Mouse (Mus musculus) neural tube, embryonic 15.5 days (tissue): ENCODE measurements at regions not wholly inside any gene's neighbourhood (a gene's known extent, or its start where the extent isn't known, plus 50 kb on each side); places are given as distances from the start of the nearest gene placed in this dataset.

Experiments used
- ATAC-seq: fragments of 200-750 bp; cut with Nextera tagmentation; 2 replicates; pipeline ENCODE4 v1.8.0; 2017; ENCODE audit warnings: mild to moderate bottlenecking, moderate TSS enrichment, moderate library complexity; ENCODE audit not compliant: low FRiP score
- H3K27ac ChIP-seq: fragments of 300-500 bp; sonication (generic); replicated peaks from 2 replicates; pipeline ENCODE4 v1.5.1; 2015; ENCODE audit warnings: mild to moderate bottlenecking, inconsistent platforms
- H3K27me3 ChIP-seq: fragments of 300-500 bp; sonication (generic); replicated peaks from 2 replicates; pipeline ENCODE4 v1.6.1; 2015; ENCODE audit warnings: inconsistent platforms
- H3K36me3 ChIP-seq: fragments of 300-500 bp; sonication (generic); 2 replicates; pipeline ENCODE4 v1.6.1; 2015; ENCODE audit warnings: inconsistent platforms
- H3K4me1 ChIP-seq: fragments of 300-500 bp; sonication (generic); 2 replicates; pipeline ENCODE4 v1.6.1; 2015; ENCODE audit warnings: inconsistent platforms
- H3K4me2 ChIP-seq: fragments of 300-500 bp; sonication (generic); 2 replicates; pipeline ENCODE4 v1.6.1; 2015; ENCODE audit warnings: inconsistent platforms, mild to moderate bottlenecking, moderate library complexity
- H3K4me3 ChIP-seq: fragments of 300-500 bp; sonication (generic); replicated peaks from 2 replicates; pipeline ENCODE4 v1.5.1; 2015; ENCODE audit warnings: mild to moderate bottlenecking, inconsistent platforms
- H3K9ac ChIP-seq: fragments of 300-500 bp; sonication (generic); replicated peaks from 2 replicates; pipeline ENCODE4 v1.6.1; 2015; ENCODE audit warnings: mild to moderate bottlenecking, inconsistent platforms
- H3K9me3 ChIP-seq: fragments of 300-500 bp; sonication (generic); replicated peaks from 2 replicates; pipeline ENCODE4 v1.6.1; 2016; ENCODE audit warnings: inconsistent platforms
- WGBS: fragments of 180-500 bp; shearing (Covaris S2); methylation state at CpG from one replicate; pipeline ENCODE4 v1.1.7; 2015; ENCODE audit warnings: mixed read lengths; 5-methylcytosine and 5-hydroxymethylcytosine counted together

DNA sequence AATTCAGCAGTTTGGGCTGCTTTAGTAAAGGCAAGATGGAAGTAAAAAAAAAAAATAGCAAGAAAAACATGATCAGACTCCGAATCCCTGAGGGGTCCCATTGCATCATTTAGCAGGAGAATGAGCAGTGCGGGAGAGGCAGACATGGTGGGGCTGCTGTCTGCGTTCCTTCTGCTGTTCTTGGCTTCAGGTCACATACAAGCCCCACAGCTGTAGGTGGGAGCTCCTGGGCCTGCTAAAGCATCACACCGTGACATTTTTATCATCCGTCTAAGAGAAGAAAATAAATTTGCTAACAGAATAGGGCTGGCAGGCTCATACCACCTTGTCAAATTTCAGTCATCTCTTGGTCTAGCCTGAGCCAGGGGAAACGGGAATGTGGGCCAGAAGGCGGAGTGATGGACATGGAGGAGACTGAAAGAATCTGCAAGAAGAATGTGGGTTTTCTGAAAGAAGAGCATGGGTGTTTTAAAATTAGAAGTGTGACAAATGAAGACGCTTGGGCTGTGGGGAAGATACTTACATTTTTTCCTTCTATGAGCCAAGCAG, 378.8 kb upstream of the Vrk2 start:
- Histone ChIP-seq H3K27me3 (no peaks in the 10 kb centered on the region), H3K4me2 (no peak overlapping the region), H3K4me1 (no peaks in the 10 kb centered on the region), H3K4me3 (no peak overlapping the region), H3K27ac (no peak overlapping the region), H3K9ac (no peak overlapping the region), H3K36me3 (no peaks in the 10 kb centered on the region), H3K9me3 (no peaks in the 10 kb centered on the region)
- ATAC-seq: no peak
- 70% methylated on average over 8 of the region's 8 CpGs for WGBS

DNA sequence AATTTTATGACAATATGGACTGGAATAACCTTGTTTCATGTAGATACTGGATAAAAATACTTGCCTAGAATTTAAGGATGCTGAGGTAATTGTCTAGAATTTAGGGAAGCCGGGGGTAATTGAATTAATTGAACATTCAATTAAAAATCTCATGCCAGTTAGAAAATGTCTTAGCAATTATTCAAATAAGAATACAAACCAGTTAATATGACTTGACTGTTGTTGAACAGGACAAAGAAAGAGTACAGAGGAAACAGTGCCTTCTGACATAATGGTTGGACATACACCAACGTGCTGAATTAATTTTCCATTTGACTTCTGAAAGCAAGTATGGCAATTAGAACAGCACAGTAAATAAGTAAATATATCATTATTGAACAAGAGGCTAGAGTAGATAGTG, 377.4 kb upstream of the Vrk2 start:
- ATAC-seq: no peak
- H3K4me1 ChIP-seq: no peaks in the 10 kb centered on the region
- H3K4me2 ChIP-seq: no peak overlapping the region
- H3K36me3 ChIP-seq: no peaks in the 10 kb centered on the region
- no peak overlapping the region for H3K27ac ChIP-seq
- 79% methylated on average over 2 of the region's 2 CpGs for WGBS
- H3K9ac ChIP-seq: no peak overlapping the region
- H3K4me3 ChIP-seq: no peak overlapping the region
- H3K9me3 ChIP-seq: no peaks in the 10 kb centered on the region
- H3K27me3 ChIP-seq: no peaks in the 10 kb centered on the region

DNA sequence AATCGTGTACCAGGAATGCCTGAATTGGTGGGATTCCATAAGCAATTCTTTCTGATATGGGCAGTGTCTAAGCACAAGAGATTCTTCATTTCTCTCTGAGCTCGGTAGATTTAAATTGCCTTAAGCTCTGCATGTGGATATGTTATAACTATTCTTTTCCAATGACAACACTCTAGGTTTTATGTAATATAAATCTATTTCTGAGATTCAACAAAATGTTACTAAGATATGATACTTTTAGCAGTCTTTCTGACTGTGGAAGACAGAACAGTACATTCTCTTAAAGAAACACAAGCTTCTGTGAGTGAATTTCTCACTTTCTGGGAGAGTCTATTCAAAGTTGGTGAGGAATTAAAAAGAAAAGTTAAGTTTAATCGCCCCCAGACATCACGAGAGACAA, 373.6 kb upstream of the Vrk2 start:
- H3K4me3 ChIP-seq: no peak overlapping the region
- no peaks in the 10 kb centered on the region for H3K27me3 ChIP-seq
- no peaks in the 10 kb centered on the region for H3K9me3 ChIP-seq
- 87% methylated on average over 4 of the region's 4 CpGs for WGBS
- peaks cover 2% of the 10 kb centered on the region; the same call in 1 of the 2 replicates for H3K4me1 ChIP-seq
- H3K9ac ChIP-seq: no peak overlapping the region
- ATAC-seq: no peak
- H3K27ac ChIP-seq: no peak overlapping the region
- no peak overlapping the region for H3K4me2 ChIP-seq
- no peaks in the 10 kb centered on the region for H3K36me3 ChIP-seq

DNA sequence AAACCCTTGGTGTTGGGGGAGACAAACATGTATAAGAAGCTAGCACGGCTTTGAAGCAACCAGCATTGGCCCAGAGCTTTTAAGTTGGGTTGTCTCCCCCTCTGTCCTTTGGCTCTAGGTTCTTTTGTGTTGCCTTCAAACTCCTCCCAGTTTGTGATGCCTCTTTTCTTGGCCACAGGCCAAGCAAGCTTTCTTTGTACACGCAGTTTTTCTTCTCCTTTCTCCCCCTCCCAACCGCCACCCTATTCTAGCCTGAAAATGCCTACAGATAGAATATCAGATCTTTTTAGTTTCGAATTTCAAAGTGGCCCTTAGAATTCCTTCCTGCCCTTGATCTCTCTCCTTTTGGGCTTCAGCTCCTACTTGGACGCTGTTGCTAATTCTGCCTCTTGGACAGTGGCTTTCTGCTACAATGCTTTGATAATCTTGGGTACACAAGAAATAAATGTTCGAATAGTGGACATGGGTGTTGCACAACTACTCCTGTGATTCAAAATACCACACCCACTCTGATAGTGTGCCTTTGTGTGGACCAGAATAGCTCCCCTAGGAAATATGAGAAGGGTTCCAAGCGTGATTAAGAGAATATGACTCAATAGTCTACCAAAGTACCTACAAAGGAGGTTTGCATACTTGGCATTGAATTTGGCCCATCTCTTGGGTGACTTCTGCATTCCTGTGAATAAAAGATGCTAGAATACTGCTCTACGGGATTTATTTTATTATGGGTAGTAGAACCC, 369.3 kb upstream of the Vrk2 start:
- Histone ChIP-seq H3K4me3 (no peak overlapping the region), H3K27ac (no peak overlapping the region), H3K9me3 (no peaks in the 10 kb centered on the region), H3K9ac (no peak overlapping the region), H3K4me1 (peaks cover 11% of the 10 kb centered on the region), H3K36me3 (no peaks in the 10 kb centered on the region), H3K4me2 (no peak overlapping the region), H3K27me3 (no peaks in the 10 kb centered on the region)
- 62% methylated on average over 8 of the region's 8 CpGs for WGBS
- ATAC-seq: no peak

DNA sequence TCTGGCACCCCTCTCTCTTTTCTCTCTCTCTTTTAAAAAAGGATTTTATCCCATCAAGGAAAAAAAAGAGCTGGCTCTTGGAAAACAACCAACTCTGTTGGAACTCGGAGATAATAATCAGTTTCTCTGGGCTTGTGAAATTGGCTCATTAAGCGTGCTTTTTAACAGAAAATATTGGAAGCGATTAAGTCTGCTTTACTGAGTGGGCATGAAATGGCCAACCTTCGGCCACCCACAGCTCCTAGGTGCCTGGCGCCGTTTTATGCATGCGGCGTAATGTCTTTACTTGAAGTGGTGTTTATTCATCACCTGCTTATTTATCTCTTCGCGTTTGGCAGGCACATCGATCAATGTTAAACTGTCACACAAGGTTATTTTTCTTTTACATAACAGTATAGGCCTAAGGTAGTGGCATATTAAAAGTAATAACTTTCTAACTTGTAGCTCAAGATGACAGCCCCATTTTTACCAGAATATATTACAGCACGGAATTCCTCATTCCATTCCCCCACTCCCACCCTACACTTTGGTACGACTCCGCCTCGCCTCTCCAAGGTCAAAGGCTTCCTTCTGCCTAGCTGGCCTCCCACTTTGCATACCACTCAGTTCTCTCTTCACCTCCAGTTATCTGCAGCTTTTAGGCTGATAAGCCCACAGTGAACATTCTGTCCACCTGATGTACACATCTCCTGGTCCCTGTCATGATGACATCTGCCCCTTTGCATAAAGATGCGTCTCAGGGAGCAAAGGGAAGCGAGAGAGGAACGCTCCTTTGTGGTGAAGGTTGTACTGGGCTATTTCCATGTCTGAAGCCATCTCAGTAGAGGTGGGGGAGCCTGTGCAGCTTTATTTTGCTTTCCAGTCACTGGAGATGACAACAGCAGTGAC, 368.5 kb upstream of the Vrk2 start:
- WGBS: 52% methylated on average over 18 of the region's 18 CpGs
- peak; percentile 58 for ATAC-seq

DNA sequence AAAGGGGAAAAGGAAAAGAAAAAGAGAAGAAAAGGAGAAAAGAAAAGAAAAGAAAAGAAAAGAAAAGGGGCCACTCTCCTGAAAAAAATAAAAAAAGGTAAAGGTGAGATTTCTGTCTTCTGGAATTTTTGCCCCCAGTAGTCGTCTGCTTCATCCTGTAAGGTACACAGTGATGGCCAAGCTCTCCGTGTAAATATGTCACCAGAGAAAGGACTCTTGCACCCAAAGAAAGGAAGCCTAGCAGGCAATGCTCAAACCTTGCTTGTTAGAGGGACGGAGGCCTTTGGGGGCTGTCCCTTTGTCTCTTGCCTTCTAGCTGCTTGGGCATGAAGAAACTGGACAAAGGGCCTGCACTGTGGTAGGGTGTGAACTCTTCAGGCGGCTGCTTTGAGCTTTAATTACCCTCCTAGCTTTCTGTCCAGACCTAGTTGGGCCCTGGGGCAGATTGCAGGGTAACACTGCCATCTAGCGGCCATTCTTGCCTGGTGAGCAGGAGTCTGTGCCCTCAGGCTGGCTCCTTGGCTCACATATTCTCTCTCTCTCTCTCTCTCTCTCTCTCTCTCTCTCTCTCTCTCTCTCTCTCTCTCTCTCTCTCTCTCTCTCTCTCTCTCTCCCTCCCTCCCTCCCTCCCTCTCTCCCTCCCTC, 367.7 kb upstream of the Vrk2 start:
- Histone ChIP-seq H3K4me2 (peak overlapping the region; percentile 49), H3K27ac (0 out of 2 replicates have a peak overlapping the region, but pooled peaks have one; percentile 14), H3K36me3 (no peaks in the 10 kb centered on the region), H3K27me3 (no peaks in the 10 kb centered on the region), H3K9ac (no peak overlapping the region), H3K4me3 (no peak overlapping the region), H3K4me1 (peaks cover 11% of the 10 kb centered on the region), H3K9me3 (no peaks in the 10 kb centered on the region)
- ATAC-seq: peak; percentile 98
- 3% methylated on average over 5 of the region's 5 CpGs for WGBS

More for the DNA sequence above, 368.5 kb upstream of the Vrk2 start:
- H3K27me3 ChIP-seq: no peaks in the 10 kb centered on the region
- no peaks in the 10 kb centered on the region for H3K9me3 ChIP-seq
- no peak overlapping the region for H3K27ac ChIP-seq
- peaks cover 11% of the 10 kb centered on the region for H3K4me1 ChIP-seq
- H3K9ac ChIP-seq: no peak overlapping the region
- no peak overlapping the region for H3K4me3 ChIP-seq
- no peak overlapping the region for H3K4me2 ChIP-seq
- no peaks in the 10 kb centered on the region for H3K36me3 ChIP-seq

DNA sequence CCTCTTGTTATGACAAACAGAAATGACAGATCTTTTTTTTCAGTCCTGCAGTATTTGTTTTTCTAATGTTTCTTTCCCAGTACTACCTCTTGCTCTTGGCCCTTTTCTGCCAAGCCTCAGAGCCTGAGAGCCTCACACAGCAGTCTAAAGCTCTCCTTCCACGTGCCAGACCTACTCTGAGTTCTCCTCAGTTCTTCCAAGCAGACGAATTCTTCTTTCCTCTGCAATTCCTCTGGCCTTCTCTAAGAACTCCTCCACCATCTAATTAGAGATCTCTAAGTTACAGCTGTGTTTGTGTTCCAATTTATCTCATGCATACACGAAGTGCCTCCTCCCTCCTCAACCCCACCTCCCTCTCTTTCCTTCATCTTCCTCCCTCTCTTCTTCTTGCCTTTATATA, 362.4 kb upstream of the Vrk2 start:
- H3K36me3 ChIP-seq: no peaks in the 10 kb centered on the region
- no peak overlapping the region for H3K9ac ChIP-seq
- 72% methylated on average over 3 of the region's 3 CpGs for WGBS
- ATAC-seq: no peak
- H3K9me3 ChIP-seq: no peaks in the 10 kb centered on the region
- H3K4me3 ChIP-seq: no peak overlapping the region
- H3K4me1 ChIP-seq: no peaks in the 10 kb centered on the region
- H3K27me3 ChIP-seq: no peaks in the 10 kb centered on the region
- no peak overlapping the region for H3K4me2 ChIP-seq
- H3K27ac ChIP-seq: no peak overlapping the region

DNA sequence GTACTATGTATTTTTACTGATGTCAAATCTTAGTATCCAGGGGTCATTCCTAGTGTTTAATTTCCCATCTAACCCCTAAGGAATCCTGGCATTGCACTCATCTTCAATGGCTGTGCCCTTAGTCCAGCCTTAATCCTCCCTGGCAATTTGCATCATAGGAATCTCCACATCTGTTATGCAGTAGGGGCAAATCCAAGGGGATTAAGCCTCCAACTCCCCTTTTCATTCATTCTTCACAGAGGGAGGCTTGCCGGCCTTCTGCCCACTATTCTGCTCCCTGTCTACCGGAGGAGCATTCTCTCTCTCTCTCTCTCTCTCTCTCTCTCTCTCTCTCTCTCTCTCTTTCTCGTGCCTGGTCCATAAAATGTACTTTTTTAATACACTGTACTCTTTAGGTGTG, 338.0 kb upstream of the Vrk2 start:
- Histone ChIP-seq H3K27me3 (no peaks in the 10 kb centered on the region), H3K4me2 (no peak overlapping the region), H3K27ac (no peak overlapping the region), H3K9ac (no peak overlapping the region), H3K36me3 (no peaks in the 10 kb centered on the region), H3K4me3 (no peak overlapping the region), H3K9me3 (no peaks in the 10 kb centered on the region), H3K4me1 (no peaks in the 10 kb centered on the region)
- 27% methylated on average over 3 of the region's 3 CpGs for WGBS
- ATAC-seq: no peak

DNA sequence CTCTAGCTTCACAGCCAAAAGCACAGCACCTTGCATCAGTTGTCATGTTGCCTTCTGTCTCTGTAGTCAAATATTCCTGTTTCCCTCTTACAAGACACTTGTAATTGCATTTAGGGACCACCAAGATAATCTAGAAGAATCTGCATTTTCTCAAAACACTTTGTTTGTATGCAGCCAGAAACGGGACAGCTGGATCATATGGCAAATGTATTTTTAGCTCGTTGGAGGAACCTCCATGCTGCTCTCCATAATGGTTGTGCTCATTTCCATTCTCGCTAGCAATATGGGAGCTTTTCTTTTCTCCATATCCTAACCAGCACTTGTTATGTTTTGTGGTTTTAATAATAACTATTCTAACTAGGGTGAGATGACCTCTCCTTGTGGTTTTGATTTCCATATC, 313.3 kb upstream of the Vrk2 start:
- H3K9me3 ChIP-seq: no peaks in the 10 kb centered on the region
- no peaks in the 10 kb centered on the region for H3K4me1 ChIP-seq
- no peak for ATAC-seq
- H3K4me2 ChIP-seq: no peak overlapping the region
- H3K4me3 ChIP-seq: no peak overlapping the region
- H3K27me3 ChIP-seq: no peaks in the 10 kb centered on the region
- H3K9ac ChIP-seq: no peak overlapping the region
- H3K36me3 ChIP-seq: no peaks in the 10 kb centered on the region
- WGBS: 84% methylated on average over 3 of the region's 3 CpGs
- H3K27ac ChIP-seq: no peak overlapping the region

DNA sequence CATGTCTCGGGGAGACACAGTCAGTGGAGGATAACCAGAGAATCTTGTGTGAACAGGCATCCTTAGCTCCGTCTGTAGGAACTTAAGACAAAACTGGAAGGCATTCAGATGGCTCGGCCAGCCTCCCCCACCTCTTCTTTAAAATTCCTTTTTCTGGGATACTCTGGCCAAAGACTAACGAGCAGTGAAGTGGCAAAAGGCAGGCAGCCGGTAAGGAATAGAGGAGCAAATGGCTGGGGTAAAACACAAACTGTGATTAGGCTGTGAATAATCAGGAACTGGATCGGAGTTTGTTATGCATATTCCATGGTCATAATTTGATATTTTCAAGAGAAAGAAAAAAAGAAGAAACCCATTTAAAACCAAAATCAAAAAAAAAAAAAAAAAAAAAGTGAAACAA, 287.8 kb upstream of the Vrk2 start:
- Histone ChIP-seq H3K27me3 (no peaks in the 10 kb centered on the region), H3K9ac (no peak overlapping the region), H3K36me3 (no peaks in the 10 kb centered on the region), H3K4me1 (no peaks in the 10 kb centered on the region), H3K27ac (no peak overlapping the region), H3K4me3 (no peak overlapping the region), H3K9me3 (no peaks in the 10 kb centered on the region), H3K4me2 (no peak overlapping the region)
- ATAC-seq: no peak
- 61% methylated on average over 6 of the region's 6 CpGs for WGBS
